Mouse (Mus musculus) liver, embryonic 12.5 days (tissue): ENCODE measurements around the gene Mfsd4b5. TPM values are rescaled to one million over a fixed set of nuclear protein-coding genes. Genes with fewer than 3 reads are reported as not detected.
"Not testable (repeated sequence)": the region's sequence is repeated elsewhere in the genome, so short reads cannot be mapped to it uniquely, and the experiment has no call there.

Source experiments
- ATAC-seq: fragments of 200-750 bp; cut with Nextera tagmentation; 2 replicates; pipeline ENCODE4 v1.8.0; 2017; ENCODE audit warnings: moderate number of reproducible peaks, mild to moderate bottlenecking, moderate library complexity
- H3K27ac ChIP-seq: fragments of 300-500 bp; sonication (generic); 2 replicates; pipeline ENCODE4 v1.5.1; 2016; ENCODE audit warnings: mild to moderate bottlenecking
- H3K27me3 ChIP-seq: fragments of 300-500 bp; sonication (generic); replicated peaks from 2 replicates; pipeline ENCODE4 v1.6.1; 2016; ENCODE audit warnings: mild to moderate bottlenecking, moderate library complexity
- H3K36me3 ChIP-seq: fragments of 300-500 bp; sonication (generic); 2 replicates; pipeline ENCODE4 v1.6.1; 2016; ENCODE audit warnings: mild to moderate bottlenecking, moderate library complexity
- H3K4me1 ChIP-seq: fragments of 300-500 bp; sonication (generic); 2 replicates; pipeline ENCODE4 v1.6.1; 2016
- H3K4me2 ChIP-seq: fragments of 300-500 bp; sonication (generic); 2 replicates; pipeline ENCODE4 v1.6.1; 2016; ENCODE audit warnings: mild to moderate bottlenecking, moderate library complexity
- H3K4me3 ChIP-seq: fragments of 300-500 bp; sonication (generic); 2 replicates; pipeline ENCODE4 v1.5.1; 2016; ENCODE audit warnings: mild to moderate bottlenecking, moderate library complexity
- H3K9ac ChIP-seq: fragments of 300-500 bp; sonication (generic); 2 replicates; pipeline ENCODE4 v1.6.1; 2016; ENCODE audit warnings: mild to moderate bottlenecking, moderate library complexity
- H3K9me3 ChIP-seq: fragments of 300-500 bp; sonication (generic); replicated peaks from 2 replicates; pipeline ENCODE4 v1.6.1; 2016; ENCODE audit warnings: mild to moderate bottlenecking, moderate library complexity
- WGBS: fragments of 180-500 bp; shearing (Covaris S2); methylation state at CpG from one replicate; pipeline ENCODE4 v1.1.7; 2016; ENCODE audit not compliant: insufficient replicate concordance; 5-methylcytosine and 5-hydroxymethylcytosine counted together
- polyA plus RNA-seq: library from polyadenylated mRNA; unstranded; fragments of >200 nt; fragmentation: Nextera tagmentation; extraction: Ambion mirVana; gene quantifications from 2 replicates; pipeline ENCODE4 v1.2.1, GENCODE M21; 2016

Gene Mfsd4b5
- polyA plus RNA-seq, 1 experiment from 2014 or later: 0.05 TPM

DNA sequence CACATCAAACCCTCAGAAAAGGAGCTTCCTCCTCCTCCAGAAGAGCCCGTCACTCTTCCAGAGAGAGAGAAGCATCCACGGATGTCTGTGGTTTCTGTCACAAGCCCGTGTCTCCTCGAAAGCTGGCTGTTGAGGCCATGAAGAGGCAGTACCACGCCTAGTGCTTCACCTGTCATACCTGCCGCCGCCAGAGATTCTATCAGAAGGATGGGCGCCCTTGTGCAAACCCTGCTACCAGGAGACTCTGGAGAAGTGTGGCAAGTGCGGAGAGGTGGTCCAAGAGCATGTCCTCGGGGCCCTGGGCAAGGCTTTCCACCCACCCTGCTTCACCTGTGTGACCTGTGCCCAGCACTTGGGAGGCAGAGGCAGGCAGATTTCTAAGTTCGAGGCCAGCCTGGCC lies 23.1 kb upstream of the Mfsd4b5 start:
- Histone ChIP-seq H3K4me2 (no peak overlapping the region), H3K9ac (no peak overlapping the region), H3K36me3 (no peaks in the 10 kb centered on the region), H3K27me3 (no peaks in the 10 kb centered on the region), H3K27ac (no peak overlapping the region), H3K4me1 (no peaks in the 10 kb centered on the region), H3K4me3 (no peak overlapping the region), H3K9me3 (no peaks in the 10 kb centered on the region)
- WGBS: 57% methylated on average over 11 of the region's 11 CpGs
- no peak for ATAC-seq

GRCm38 (mm10) chr10:40008847-40009246 lies 22.4 kb upstream of the Mfsd4b5 start:
- not testable (repeated sequence) for H3K4me2 ChIP-seq, H3K4me1 ChIP-seq, H3K36me3 ChIP-seq, ATAC-seq, H3K27me3 ChIP-seq, H3K9ac ChIP-seq, H3K9me3 ChIP-seq, H3K27ac ChIP-seq, H3K4me3 ChIP-seq
- WGBS: 58% methylated on average over 4 of the region's 4 CpGs

DNA sequence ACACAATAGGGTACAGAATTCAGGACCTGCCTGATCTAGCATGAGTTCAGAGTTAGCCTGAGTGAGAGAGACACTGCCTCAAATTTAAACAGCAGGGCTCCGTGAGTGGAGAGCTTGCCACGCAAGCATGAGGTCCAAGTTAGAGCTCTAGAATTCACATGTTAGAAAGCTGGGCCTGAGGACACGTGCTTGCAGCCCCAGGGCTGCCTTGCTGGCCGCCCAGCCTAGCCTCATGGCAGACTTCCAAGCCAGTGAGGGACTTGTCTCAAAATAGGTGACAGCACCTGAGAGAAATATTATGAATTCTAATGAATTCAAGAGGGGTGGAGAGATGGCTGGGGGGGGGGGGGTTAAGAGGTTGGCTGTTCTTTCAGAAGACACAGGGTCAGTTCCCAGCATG lies 21.5 kb upstream of the Mfsd4b5 start:
- no peak overlapping the region for H3K27ac ChIP-seq
- ATAC-seq: no peak
- H3K4me3 ChIP-seq: no peak overlapping the region

DNA sequence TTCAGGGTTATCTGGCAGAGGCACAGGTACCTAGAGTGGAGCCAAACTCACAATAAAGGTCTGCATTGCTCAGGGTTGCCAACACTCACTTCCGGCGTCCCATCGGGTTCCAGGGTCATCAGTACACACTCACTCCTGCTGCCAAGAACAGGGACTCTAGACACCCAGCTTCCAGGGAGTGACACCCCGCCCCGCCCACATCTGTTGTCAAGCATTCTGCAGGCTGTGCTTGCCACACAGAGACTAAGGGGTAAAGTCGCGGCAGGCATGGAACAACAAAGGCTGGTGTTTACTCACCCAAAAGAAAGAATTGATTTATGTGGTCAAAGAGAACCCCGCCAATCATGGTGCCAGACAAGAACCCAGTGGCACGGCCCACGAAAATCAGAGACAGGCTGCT lies 20.5 kb upstream of the Mfsd4b5 start:
- ATAC-seq: 0 out of 2 replicates have a peak, but pooled peaks have one; percentile 30
- H3K4me3 ChIP-seq: no peak overlapping the region
- no peaks in the 10 kb centered on the region for H3K27me3 ChIP-seq
- H3K9ac ChIP-seq: no peak overlapping the region
- H3K9me3 ChIP-seq: no peaks in the 10 kb centered on the region
- 66% methylated on average over 10 of the region's 10 CpGs for WGBS
- no peaks in the 10 kb centered on the region for H3K36me3 ChIP-seq
- H3K4me2 ChIP-seq: no peak overlapping the region
- H3K4me1 ChIP-seq: no peaks in the 10 kb centered on the region
- no peak overlapping the region for H3K27ac ChIP-seq

More for the DNA sequence above, 21.5 kb upstream of the Mfsd4b5 start:
- Histone ChIP-seq H3K9ac (no peak overlapping the region), H3K4me2 (no peak overlapping the region), H3K9me3 (no peaks in the 10 kb centered on the region), H3K4me1 (no peaks in the 10 kb centered on the region), H3K27me3 (no peaks in the 10 kb centered on the region), H3K36me3 (no peaks in the 10 kb centered on the region)
- 70% methylated on average over 4 of the region's 4 CpGs for WGBS

DNA sequence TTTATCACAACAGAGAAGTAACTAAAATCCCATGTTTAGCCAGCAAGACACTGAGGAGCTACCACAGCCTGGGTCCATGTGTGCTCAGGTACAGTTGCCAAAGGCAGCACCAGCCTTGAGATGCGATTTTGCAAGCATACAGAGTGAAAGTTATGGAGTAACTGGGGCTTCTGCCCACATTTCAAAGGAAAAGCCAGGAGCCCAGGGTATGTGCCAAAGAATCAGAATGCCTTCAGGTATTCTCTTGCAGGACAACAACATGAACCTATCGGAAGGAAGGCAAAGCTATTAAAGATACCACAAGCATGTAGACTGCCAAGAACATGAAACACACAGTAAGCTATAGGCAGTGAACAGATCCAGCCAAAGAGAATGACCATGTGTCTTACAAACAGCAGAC lies 14.3 kb upstream of the Mfsd4b5 start:
- ATAC-seq: no peak
- WGBS: 63% methylated on average over 2 of the region's 2 CpGs
- Histone ChIP-seq H3K9me3 (no peaks in the 10 kb centered on the region), H3K4me3 (no peak overlapping the region), H3K27me3 (no peaks in the 10 kb centered on the region), H3K4me1 (no peaks in the 10 kb centered on the region), H3K9ac (no peak overlapping the region), H3K27ac (no peak overlapping the region), H3K4me2 (no peak overlapping the region), H3K36me3 (no peaks in the 10 kb centered on the region)

GRCm38 (mm10) chr10:39991155-39991554 lies 4.7 kb upstream of the Mfsd4b5 start:
- H3K27me3 ChIP-seq: no peaks in the 10 kb centered on the region; the same call in 1 of the 2 replicates
- no peak overlapping the region for H3K9ac ChIP-seq
- H3K4me1 ChIP-seq: peaks cover 18% of the 10 kb centered on the region
- H3K9me3 ChIP-seq: no peaks in the 10 kb centered on the region
- peak overlapping the region; percentile 49; the same call in 1 of the 2 replicates for H3K27ac ChIP-seq
- peak overlapping the region; percentile 19; the same call in 1 of the 2 replicates for H3K4me2 ChIP-seq
- 21% methylated on average over 4 of the region's 4 CpGs for WGBS
- H3K4me3 ChIP-seq: no peak overlapping the region
- no peaks in the 10 kb centered on the region for H3K36me3 ChIP-seq
- peak; percentile 78 for ATAC-seq

DNA sequence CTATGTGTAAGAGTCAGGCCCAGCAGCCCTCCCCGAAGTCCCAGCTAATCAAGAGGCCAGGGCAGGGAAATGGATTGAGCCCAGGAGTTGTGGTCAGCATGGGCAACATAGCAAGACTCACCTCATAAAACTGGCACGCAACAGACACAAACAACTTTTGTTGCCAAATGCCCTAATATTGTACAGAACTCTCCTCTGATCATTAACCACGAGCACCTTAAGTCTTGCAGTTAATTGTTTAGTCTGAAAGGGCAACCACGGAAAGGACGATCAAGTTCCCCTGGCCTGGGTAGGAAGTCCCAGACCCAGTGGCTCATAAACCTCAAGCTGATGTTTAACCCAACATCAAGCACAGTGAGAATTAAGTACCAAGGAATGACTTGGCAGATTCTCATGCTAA lies 3.8 kb downstream of the Mfsd4b5 start:
- Histone ChIP-seq H3K9ac (no peak overlapping the region), H3K4me3 (no peak overlapping the region), H3K4me1 (no peaks in the 10 kb centered on the region), H3K27me3 (peaks cover 6% of the 10 kb centered on the region; the same call in 1 of the 2 replicates), H3K27ac (no peak overlapping the region), H3K9me3 (peaks cover 7% of the 10 kb centered on the region; the same call in 1 of the 2 replicates), H3K4me2 (no peak overlapping the region), H3K36me3 (no peaks in the 10 kb centered on the region)
- 57% methylated on average over 5 of the region's 5 CpGs for WGBS
- ATAC-seq: no peak

GRCm38 (mm10) chr10:39978231-39978630 lies 8.2 kb downstream of the Mfsd4b5 start:
- H3K36me3 ChIP-seq: no peaks in the 10 kb centered on the region
- no peak overlapping the region for H3K4me2 ChIP-seq
- no peak for ATAC-seq
- H3K9me3 ChIP-seq: peaks cover 9% of the 10 kb centered on the region; the same call in 1 of the 2 replicates
- H3K9ac ChIP-seq: no peak overlapping the region
- H3K4me1 ChIP-seq: no peaks in the 10 kb centered on the region
- 0 out of 2 replicates have a peak, but pooled peaks cover 2% of the 10 kb centered on the region for H3K27me3 ChIP-seq
- 57% methylated on average over 1 of the region's 1 CpGs for WGBS
- H3K4me3 ChIP-seq: no peak overlapping the region
- no peak overlapping the region for H3K27ac ChIP-seq

- no peak overlapping the region for H3K27ac ChIP-seq
- no peak overlapping the region for H3K9ac ChIP-seq
- no peaks in the 10 kb centered on the region for H3K36me3 ChIP-seq
- H3K4me3 ChIP-seq: no peak overlapping the region
- 71% methylated on average over 4 of the region's 4 CpGs for WGBS
- H3K4me2 ChIP-seq: no peak overlapping the region
- no peak for ATAC-seq
- H3K9me3 ChIP-seq: peaks cover 9% of the 10 kb centered on the region; the same call in 1 of the 2 replicates
- no peaks in the 10 kb centered on the region for H3K4me1 ChIP-seq
- 0 out of 2 replicates have a peak, but pooled peaks cover 2% of the 10 kb centered on the region for H3K27me3 ChIP-seq
Observed at GRCm38 (mm10) chr10:39977346-39977745, 9.1 kb downstream of the Mfsd4b5 start.

GRCm38 (mm10) chr10:39975771-39976170 lies 10.7 kb downstream of the Mfsd4b5 start:
- H3K4me1 ChIP-seq: no peaks in the 10 kb centered on the region
- no peak overlapping the region for H3K27ac ChIP-seq
- no peak overlapping the region for H3K4me3 ChIP-seq
- peaks cover 9% of the 10 kb centered on the region; the same call in 1 of the 2 replicates for H3K9me3 ChIP-seq
- H3K27me3 ChIP-seq: no peaks in the 10 kb centered on the region
- H3K9ac ChIP-seq: no peak overlapping the region
- WGBS: 48% methylated on average over 2 of the region's 2 CpGs
- no peak overlapping the region for H3K4me2 ChIP-seq
- no peak for ATAC-seq
- no peaks in the 10 kb centered on the region for H3K36me3 ChIP-seq

GRCm38 (mm10) chr10:39974982-39975381 lies 11.5 kb downstream of the Mfsd4b5 start:
- no peak for ATAC-seq
- peaks cover 9% of the 10 kb centered on the region; the same call in 1 of the 2 replicates for H3K9me3 ChIP-seq
- H3K4me1 ChIP-seq: no peaks in the 10 kb centered on the region
- WGBS: 63% methylated on average over 11 of the region's 11 CpGs
- H3K27ac ChIP-seq: no peak overlapping the region
- no peaks in the 10 kb centered on the region for H3K27me3 ChIP-seq
- H3K36me3 ChIP-seq: no peaks in the 10 kb centered on the region
- H3K4me2 ChIP-seq: no peak overlapping the region
- no peak overlapping the region for H3K4me3 ChIP-seq
- H3K9ac ChIP-seq: no peak overlapping the region

- Histone ChIP-seq H3K27ac (no peak overlapping the region), H3K9ac (no peak overlapping the region)
- WGBS: 62% methylated on average over 3 of the region's 3 CpGs
Observed at GRCm38 (mm10) chr10:39967512-39967911, 18.9 kb downstream of the Mfsd4b5 start.

DNA sequence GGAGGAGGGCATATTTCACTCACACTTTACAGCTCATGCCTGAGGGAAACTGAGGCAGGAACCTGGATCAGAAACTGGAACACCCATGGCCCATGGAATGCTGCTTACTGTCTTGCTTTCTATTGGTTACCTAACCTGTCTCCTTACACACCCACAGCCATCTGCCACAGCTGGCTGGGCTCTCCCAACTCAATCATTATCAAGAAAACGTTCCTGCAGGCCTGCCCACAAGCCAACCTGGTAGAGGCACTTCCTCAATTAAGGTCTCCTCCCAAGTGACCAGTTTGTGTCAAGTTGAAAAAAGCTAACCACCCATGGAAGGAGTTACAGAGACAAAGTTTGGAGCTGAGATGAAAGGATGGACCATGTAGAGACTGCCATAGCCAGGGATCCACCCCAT lies 24.5 kb downstream of the Mfsd4b5 start:
- Histone ChIP-seq H3K27me3 (no peaks in the 10 kb centered on the region; the same call in 1 of the 2 replicates), H3K9me3 (no peaks in the 10 kb centered on the region), H3K4me1 (peaks cover 19% of the 10 kb centered on the region), H3K27ac (no peak overlapping the region), H3K4me2 (no peak overlapping the region), H3K36me3 (no peaks in the 10 kb centered on the region), H3K9ac (no peak overlapping the region), H3K4me3 (no peak overlapping the region)
- WGBS: 15% methylated on average over 1 of the region's 1 CpGs
- no peak for ATAC-seq

More at GRCm38 (mm10) chr10:39967512-39967911, 18.9 kb downstream of the Mfsd4b5 start:
- no peak overlapping the region for H3K4me3 ChIP-seq
- no peak overlapping the region for H3K4me2 ChIP-seq
- ATAC-seq: no peak
- H3K36me3 ChIP-seq: no peaks in the 10 kb centered on the region
- H3K27me3 ChIP-seq: no peaks in the 10 kb centered on the region
- H3K9me3 ChIP-seq: no peaks in the 10 kb centered on the region
- H3K4me1 ChIP-seq: no peaks in the 10 kb centered on the region
